Mouse (Mus musculus) lung, embryonic 15.5 days (tissue): ENCODE data around the gene Dennd4b. TPM values are rescaled to one million over a fixed set of nuclear protein-coding genes. Genes with fewer than 3 reads are reported as not detected.

Experiments
- ATAC-seq: fragments of 200-750 bp; cut with Nextera tagmentation; 2 replicates; pipeline ENCODE4 v1.8.0; 2017; ENCODE audit warnings: moderate number of reproducible peaks, borderline replicate concordance; ENCODE audit not compliant: low FRiP score, low TSS enrichment; ENCODE audit errors: extremely low read depth
- H3K27ac ChIP-seq: fragments of 300-500 bp; sonication (generic); 2 replicates; pipeline ENCODE4 v1.5.1; 2015; ENCODE audit warnings: moderate library complexity, mild to moderate bottlenecking, inconsistent platforms
- H3K27me3 ChIP-seq: fragments of 300-500 bp; sonication (generic); 2 replicates; pipeline ENCODE4 v1.6.1; 2015; ENCODE audit warnings: inconsistent platforms
- H3K36me3 ChIP-seq: fragments of 300-500 bp; sonication (generic); 2 replicates; pipeline ENCODE4 v1.6.1; 2015; ENCODE audit warnings: inconsistent platforms
- H3K4me1 ChIP-seq: fragments of 300-500 bp; sonication (generic); 2 replicates; pipeline ENCODE4 v1.6.1; 2015; ENCODE audit warnings: inconsistent platforms
- H3K4me2 ChIP-seq: fragments of 300-500 bp; sonication (generic); 2 replicates; pipeline ENCODE4 v1.6.1; 2015; ENCODE audit warnings: inconsistent platforms, mild to moderate bottlenecking, moderate library complexity
- H3K4me3 ChIP-seq: fragments of 300-500 bp; sonication (generic); 2 replicates; pipeline ENCODE4 v1.5.1; 2015; ENCODE audit warnings: mild to moderate bottlenecking, inconsistent platforms
- H3K9ac ChIP-seq: fragments of 300-500 bp; sonication (generic); 2 replicates; pipeline ENCODE4 v1.6.1; 2015; ENCODE audit warnings: inconsistent platforms
- H3K9me3 ChIP-seq: fragments of 300-500 bp; sonication (generic); 2 replicates; pipeline ENCODE4 v1.6.1; 2016; ENCODE audit warnings: inconsistent platforms
- WGBS: fragments of 180-500 bp; shearing (Covaris S2); methylation state at CpG from one replicate; pipeline ENCODE4 v1.1.7; 2015; 5-methylcytosine and 5-hydroxymethylcytosine counted together
- polyA plus RNA-seq: library from polyadenylated mRNA; unstranded; fragments of >200 nt; fragmentation: Nextera tagmentation; extraction: Ambion mirVana; gene quantifications from 2 replicates; pipeline ENCODE4 v1.2.1, GENCODE M21; 2015

The Dennd4b gene
- polyA plus RNA-seq, 1 experiment from 2014 or later: 4.8 TPM

- no peak overlapping the region for H3K4me3 ChIP-seq
- H3K4me2 ChIP-seq: no peak overlapping the region
- 77% methylated on average over 1 of the region's 1 CpGs for WGBS
- no peak overlapping the region for H3K27ac ChIP-seq
- no peak for ATAC-seq
- H3K9me3 ChIP-seq: no peaks in the 10 kb centered on the region
- H3K36me3 ChIP-seq: no peaks in the 10 kb centered on the region
- H3K27me3 ChIP-seq: no peaks in the 10 kb centered on the region
- H3K4me1 ChIP-seq: peaks cover 22% of the 10 kb centered on the region
- H3K9ac ChIP-seq: no peak overlapping the region
Measured at GRCm38 (mm10) chr3:90290602-90291001, 25.6 kb downstream of the Dennd4b start.

GRCm38 (mm10) chr3:90291982-90292344, 27.0 kb downstream of the Dennd4b start:
- Histone ChIP-seq H3K36me3 (no peaks in the 10 kb centered on the region), H3K9me3 (no peaks in the 10 kb centered on the region)

DNA sequence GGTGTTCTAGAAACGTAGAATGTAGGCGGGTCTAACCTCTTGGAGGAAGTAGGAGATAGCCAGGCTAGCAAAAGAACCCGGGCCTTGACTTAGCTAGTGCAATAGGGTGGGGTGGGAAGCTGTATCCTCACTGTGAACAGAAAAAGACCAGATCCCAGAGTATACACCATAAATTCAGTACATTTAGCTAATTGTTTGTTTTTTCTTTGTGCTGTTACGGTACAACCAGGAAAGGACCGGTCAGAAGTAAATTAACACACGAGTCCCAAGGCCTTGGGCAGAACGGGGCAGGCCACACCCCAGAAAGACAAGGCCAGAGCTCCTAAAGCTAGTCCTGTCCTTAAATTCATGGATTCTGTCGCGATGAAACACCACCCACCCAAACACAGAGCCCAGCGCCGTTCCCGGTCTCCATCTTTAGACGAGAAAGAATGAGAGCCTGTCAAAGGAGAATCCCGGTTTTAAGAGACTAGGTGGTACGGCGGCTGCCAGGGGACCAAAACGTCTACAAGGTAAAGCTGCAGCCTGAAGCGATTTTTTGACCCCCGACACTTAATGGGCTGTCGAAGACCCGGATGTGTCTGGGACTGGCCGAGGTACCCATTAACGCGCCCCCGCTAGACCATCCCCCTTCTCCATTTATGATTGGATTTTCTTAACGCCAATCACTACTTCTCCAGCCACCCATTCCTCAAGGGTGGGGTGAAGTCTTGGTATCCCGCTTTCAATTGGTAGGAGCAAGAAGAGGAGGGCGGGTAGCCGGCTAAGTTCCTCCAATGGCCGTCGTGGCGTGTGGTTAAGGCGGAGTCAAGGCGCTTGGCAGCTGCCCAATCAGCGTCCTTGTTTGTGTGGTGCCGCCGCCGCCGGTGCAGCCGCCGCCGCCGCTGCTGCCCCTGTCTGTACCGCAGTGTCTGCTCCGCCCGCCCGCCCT, 27.6 kb downstream of the Dennd4b start, which contains the start of gene Gatad2b:
Gatad2b (plus strand) TSS at position 834 of the 931 bp plus-strand sequence.
- H3K4me1 ChIP-seq: peaks cover 27% of the 10 kb centered on the region
- H3K4me3 ChIP-seq: peak within 1 kb of the TSS; percentile 94
- H3K27me3 ChIP-seq: no peaks in the 10 kb centered on the region
- H3K4me2 ChIP-seq: peak within 1 kb of the TSS; percentile 80
- H3K27ac ChIP-seq: peak within 1 kb of the TSS; percentile 98
- under 1% methylated on average over 35 of the region's 47 CpGs for WGBS
- no peaks in the 10 kb centered on the region for H3K9me3 ChIP-seq
- peak; percentile 98 for ATAC-seq
- H3K9ac ChIP-seq: peak within 1 kb of the TSS; percentile 83
- no peaks in the 10 kb centered on the region for H3K36me3 ChIP-seq

More at GRCm38 (mm10) chr3:90291982-90292344, 27.0 kb downstream of the Dennd4b start:
- peaks cover 27% of the 10 kb centered on the region for H3K4me1 ChIP-seq
- H3K4me2 ChIP-seq: peak overlapping the region; percentile 76
- H3K27me3 ChIP-seq: no peaks in the 10 kb centered on the region
- WGBS: 28% methylated on average over 2 of the region's 2 CpGs
- no peak for ATAC-seq
- peak overlapping the region; percentile 94 for H3K27ac ChIP-seq
- H3K9ac ChIP-seq: peak overlapping the region; percentile 82; the same call in 1 of the 2 replicates
- peak overlapping the region; percentile 94 for H3K4me3 ChIP-seq

DNA sequence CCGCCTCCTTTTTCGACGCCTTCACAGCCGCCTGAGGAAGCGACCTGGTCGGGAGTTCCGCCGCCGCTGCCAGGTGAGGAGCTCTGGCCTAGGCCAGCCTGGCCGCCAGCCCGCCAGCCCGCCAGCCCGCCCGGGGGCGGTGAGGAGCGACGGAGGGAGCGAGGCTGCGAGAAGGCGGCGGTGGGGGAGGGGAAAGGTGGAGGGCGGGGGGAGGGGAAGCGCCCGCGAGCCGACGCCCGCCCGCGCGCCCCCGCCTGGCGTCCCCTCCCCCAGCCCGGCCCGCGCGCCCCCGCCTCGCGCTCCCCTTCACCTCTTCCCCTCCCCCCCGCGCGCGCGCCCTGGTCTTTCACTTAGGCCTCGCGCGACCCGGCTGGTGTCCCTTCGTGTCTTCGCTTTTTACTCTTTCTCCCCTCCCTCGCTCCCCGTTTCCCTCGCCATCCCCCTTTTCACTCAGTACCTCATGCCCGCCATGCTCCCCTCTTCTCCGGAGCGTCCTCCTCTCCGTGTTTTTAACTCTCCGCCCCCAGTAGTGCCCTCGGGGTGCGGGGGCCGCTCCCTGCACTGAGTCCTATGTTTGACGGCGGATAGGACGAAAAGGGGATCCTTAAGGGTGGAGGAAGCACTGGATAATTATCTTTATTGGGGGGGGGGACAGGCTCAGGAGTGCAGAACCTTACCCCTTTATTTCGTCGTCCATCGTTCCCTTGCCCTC, 28.5 kb downstream of the Dennd4b start:
- Histone ChIP-seq H3K9ac (peak overlapping the region; percentile 83), H3K36me3 (no peaks in the 10 kb centered on the region), H3K27me3 (no peaks in the 10 kb centered on the region), H3K4me3 (peak overlapping the region; percentile 94), H3K9me3 (no peaks in the 10 kb centered on the region), H3K27ac (peak overlapping the region; percentile 98), H3K4me1 (peaks cover 27% of the 10 kb centered on the region), H3K4me2 (peak overlapping the region; percentile 80)
- peak; percentile 3; the same call in 1 of the 2 replicates for ATAC-seq
- under 1% methylated on average over 25 of the region's 68 CpGs for WGBS

- no peak for ATAC-seq
- no peaks in the 10 kb centered on the region for H3K36me3 ChIP-seq
- WGBS: 3% methylated on average over 11 of the region's 11 CpGs
Measured at GRCm38 (mm10) chr3:90294064-90294440, 29.1 kb downstream of the Dennd4b start.

GRCm38 (mm10) chr3:90294651-90295050, 29.7 kb downstream of the Dennd4b start:
- Histone ChIP-seq H3K27ac (no peak overlapping the region), H3K36me3 (no peaks in the 10 kb centered on the region), H3K27me3 (no peaks in the 10 kb centered on the region), H3K9ac (peak overlapping the region; percentile 83; the same call in 1 of the 2 replicates), H3K9me3 (no peaks in the 10 kb centered on the region), H3K4me1 (peaks cover 27% of the 10 kb centered on the region), H3K4me2 (peak overlapping the region; percentile 80), H3K4me3 (peak overlapping the region; percentile 94)
- no peak for ATAC-seq
- WGBS: 46% methylated on average over 2 of the region's 2 CpGs

More at GRCm38 (mm10) chr3:90294064-90294440, 29.1 kb downstream of the Dennd4b start:
- H3K4me3 ChIP-seq: peak overlapping the region; percentile 94
- H3K9ac ChIP-seq: peak overlapping the region; percentile 83
- peaks cover 27% of the 10 kb centered on the region for H3K4me1 ChIP-seq
- no peaks in the 10 kb centered on the region for H3K9me3 ChIP-seq
- H3K4me2 ChIP-seq: peak overlapping the region; percentile 80
- peak overlapping the region; percentile 98 for H3K27ac ChIP-seq
- H3K27me3 ChIP-seq: no peaks in the 10 kb centered on the region

DNA sequence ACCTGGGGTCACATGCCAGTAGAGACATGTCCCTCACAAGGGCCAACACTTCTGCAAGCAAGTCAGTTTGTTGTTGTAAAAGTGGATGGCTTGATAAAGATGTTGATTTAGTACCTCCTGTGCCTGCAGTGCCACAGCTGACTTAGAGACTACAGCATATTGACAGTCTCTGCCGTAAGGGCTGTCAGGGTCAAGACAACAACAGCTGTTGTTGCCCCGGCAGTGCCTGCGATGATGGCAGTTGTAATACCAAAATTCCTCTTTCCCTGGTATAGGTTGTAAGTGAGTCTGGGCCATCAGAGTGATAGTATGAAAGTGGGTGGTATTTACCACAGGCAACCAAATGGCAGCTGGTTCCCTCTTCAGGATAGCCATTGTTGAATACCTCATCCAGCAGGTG, 40.8 kb downstream of the Dennd4b start:
- WGBS: 52% methylated on average over 3 of the region's 3 CpGs

DNA sequence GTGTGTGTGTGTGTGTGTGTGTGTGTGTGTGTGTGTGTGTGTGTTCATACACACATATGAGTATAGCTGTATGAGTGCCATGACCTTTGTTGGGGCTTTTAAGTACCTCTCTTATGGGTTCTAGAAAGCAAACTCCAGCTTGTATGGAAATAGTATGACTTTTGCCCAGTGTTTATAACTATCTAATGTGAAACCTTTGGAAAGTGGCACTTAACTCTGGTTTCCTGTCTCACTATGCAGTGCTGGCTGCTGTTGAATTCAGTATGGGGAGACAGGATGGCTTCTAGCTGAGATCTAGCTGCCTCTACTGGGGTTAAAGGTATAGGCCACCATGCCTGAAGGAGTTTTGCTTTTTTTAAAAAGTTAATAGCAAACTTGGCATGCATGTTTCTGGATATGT, 44.6 kb downstream of the Dennd4b start:
- H3K36me3 ChIP-seq: no peaks in the 10 kb centered on the region
- H3K9ac ChIP-seq: no peak overlapping the region
- no peaks in the 10 kb centered on the region for H3K4me1 ChIP-seq
- no peak for ATAC-seq
- H3K27ac ChIP-seq: no peak overlapping the region
- H3K4me3 ChIP-seq: no peak overlapping the region
- H3K4me2 ChIP-seq: no peak overlapping the region
- H3K27me3 ChIP-seq: no peaks in the 10 kb centered on the region
- H3K9me3 ChIP-seq: no peaks in the 10 kb centered on the region

More for the DNA sequence above, 40.8 kb downstream of the Dennd4b start:
- Histone ChIP-seq H3K27ac (no peak overlapping the region), H3K4me1 (no peaks in the 10 kb centered on the region), H3K4me2 (no peak overlapping the region), H3K9me3 (no peaks in the 10 kb centered on the region), H3K4me3 (no peak overlapping the region), H3K36me3 (no peaks in the 10 kb centered on the region), H3K9ac (no peak overlapping the region), H3K27me3 (no peaks in the 10 kb centered on the region)
- ATAC-seq: no peak

DNA sequence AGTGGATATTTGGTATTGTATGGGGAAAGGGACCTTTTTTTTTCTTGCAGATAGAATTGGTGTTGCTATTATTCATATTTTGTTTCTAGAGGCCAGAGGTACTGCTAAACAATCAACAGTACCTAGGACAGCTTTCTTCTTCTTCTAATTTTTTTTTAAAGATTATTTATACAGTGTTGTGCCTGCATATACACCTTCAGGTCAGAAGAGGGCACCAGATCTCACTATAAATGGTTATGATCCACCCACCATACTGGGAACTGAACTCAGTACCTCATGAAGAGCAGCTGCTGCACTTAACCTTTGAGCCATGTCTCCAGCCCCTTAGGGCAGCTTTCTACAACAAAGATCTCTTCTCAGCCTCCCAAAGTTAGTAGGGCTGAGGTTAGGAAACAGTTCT, 48.4 kb downstream of the Dennd4b start:
- H3K27ac ChIP-seq: no peak overlapping the region
- no peak for ATAC-seq
- H3K4me2 ChIP-seq: no peak overlapping the region
- no peaks in the 10 kb centered on the region for H3K9me3 ChIP-seq
- H3K4me3 ChIP-seq: no peak overlapping the region
- no peaks in the 10 kb centered on the region for H3K4me1 ChIP-seq
- H3K27me3 ChIP-seq: no peaks in the 10 kb centered on the region
- H3K9ac ChIP-seq: no peak overlapping the region
- H3K36me3 ChIP-seq: no peaks in the 10 kb centered on the region

- H3K4me3 ChIP-seq: no peak overlapping the region
- H3K9me3 ChIP-seq: no peaks in the 10 kb centered on the region
- H3K4me2 ChIP-seq: no peak overlapping the region
- no peak overlapping the region for H3K27ac ChIP-seq
- no peak overlapping the region for H3K9ac ChIP-seq
- H3K36me3 ChIP-seq: no peaks in the 10 kb centered on the region
- no peaks in the 10 kb centered on the region for H3K4me1 ChIP-seq
- ATAC-seq: no peak
- H3K27me3 ChIP-seq: no peaks in the 10 kb centered on the region
Measured at GRCm38 (mm10) chr3:90314241-90314640, 49.3 kb downstream of the Dennd4b start.

DNA sequence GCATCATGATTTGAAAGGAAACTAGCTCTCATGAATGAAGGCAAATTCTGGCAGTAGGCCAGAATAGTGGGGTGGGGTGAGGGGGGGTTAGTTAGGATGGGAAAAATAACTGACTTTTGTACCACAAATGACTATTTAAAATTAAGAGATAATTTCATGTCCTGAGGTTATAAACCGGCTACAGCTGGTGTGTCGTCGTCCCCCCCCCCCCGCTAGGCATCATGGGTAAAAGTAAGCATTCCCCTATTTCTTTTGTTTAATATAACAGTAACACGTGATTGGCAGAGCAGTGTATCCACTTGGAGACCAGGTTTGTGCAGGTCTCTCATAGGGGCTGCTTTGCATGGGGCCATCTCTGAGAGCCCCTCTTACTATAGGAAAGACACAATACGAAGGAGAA, 57.3 kb downstream of the Dennd4b start:
- Histone ChIP-seq H3K4me2 (peak overlapping the region; percentile 41), H3K4me3 (peak overlapping the region; percentile 7; the same call in 1 of the 2 replicates), H3K4me1 (peaks cover 32% of the 10 kb centered on the region), H3K9ac (0 out of 2 replicates have a peak overlapping the region, but pooled peaks have one; percentile 4), H3K27ac (peak overlapping the region; percentile 70; the same call in 1 of the 2 replicates), H3K9me3 (no peaks in the 10 kb centered on the region), H3K36me3 (no peaks in the 10 kb centered on the region), H3K27me3 (no peaks in the 10 kb centered on the region)
- WGBS: 36% methylated on average over 6 of the region's 6 CpGs
- ATAC-seq: no peak

DNA sequence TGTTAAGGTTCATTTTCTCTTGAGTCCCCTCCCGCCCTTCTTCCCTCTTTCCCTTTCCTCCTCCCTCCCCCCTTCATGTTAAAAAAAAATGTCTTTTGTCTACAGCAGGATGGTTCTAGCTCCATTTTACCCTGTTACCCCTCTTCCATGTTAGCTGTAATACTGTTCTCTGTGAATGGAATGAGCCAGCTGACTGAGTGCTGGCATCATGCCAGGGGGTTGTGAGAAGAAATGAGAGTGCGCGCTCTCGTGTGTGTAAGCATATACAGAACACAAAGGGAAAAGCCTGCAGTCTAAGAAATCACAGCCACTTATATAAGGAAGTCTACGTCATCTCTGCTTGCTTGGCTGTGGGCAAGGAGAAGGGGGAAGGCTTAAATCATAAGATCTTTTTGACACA, 58.1 kb downstream of the Dennd4b start:
- H3K9ac ChIP-seq: no peak overlapping the region
- WGBS: 4% methylated on average over 5 of the region's 5 CpGs

More for the DNA sequence above, 58.1 kb downstream of the Dennd4b start:
- Histone ChIP-seq H3K9me3 (no peaks in the 10 kb centered on the region), H3K27me3 (no peaks in the 10 kb centered on the region), H3K4me1 (peaks cover 32% of the 10 kb centered on the region), H3K27ac (peak overlapping the region; percentile 70), H3K36me3 (no peaks in the 10 kb centered on the region), H3K4me2 (peak overlapping the region; percentile 37), H3K4me3 (no peak overlapping the region)
- ATAC-seq: peak; percentile 93
